10 mouse cellular contexts compared by ENCODE assay signal in the genomic region with DNA sequence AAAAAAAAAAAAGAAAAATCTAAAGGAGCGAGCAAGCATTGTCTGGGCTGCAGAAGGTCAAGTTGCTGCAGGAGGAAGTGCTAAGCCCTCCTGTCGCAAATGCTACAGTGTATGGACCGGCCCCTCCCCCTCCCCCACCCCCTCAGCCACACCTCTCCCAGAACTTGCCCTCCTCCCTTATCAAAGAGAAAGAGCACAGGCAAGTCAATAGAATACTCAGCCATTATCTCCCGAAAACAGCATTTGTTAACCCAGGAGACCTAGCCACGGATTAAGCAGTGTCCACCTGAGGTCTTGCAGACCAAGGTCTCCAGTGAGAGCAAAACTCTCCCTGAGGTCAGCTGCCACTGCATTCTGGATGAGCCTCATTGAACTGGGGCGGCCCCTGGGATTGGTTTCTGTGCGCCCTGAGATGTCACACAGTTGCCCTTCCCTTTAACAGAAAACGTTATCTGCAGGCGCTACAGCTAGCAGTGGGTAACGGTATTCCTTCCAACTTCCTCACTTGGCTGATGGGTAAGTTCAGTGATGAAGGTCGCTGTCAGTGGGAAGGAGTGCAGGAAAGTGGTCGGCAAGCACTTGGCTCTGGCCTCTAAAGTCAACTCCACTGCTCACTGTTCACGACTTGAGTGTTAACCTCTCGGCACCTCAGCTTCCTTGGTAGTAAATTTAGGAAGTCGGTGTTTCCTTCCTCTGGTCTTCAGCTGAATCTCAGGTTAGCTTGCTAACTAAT.
A peak's percentile ranks its signal among the peaks of the same experiment; 100 is the strongest.
DNase-seq lines count a peak whose midpoint lies in the region; ATAC-seq lines count a peak whose summit lies in the region.
"Had no signal": no experiment of that assay in that cellular context is flagged by ENCODE, and none has a peak within 500 bp of the region (broad histone marks: within the 10 kb centered on the region; RNA-seq: fewer than 3 reads in every experiment).

No protein-coding gene starts in this region.

- H3K4me3 ChIP-seq in heart, embryonic 11.5 days (ENCODE audit: low read depth, low read length), result no peak overlapping the region
- H3K4me3 ChIP-seq in intestine, embryonic 15.5 days (replicated peaks), result no peak overlapping the region

- no peaks in the 10 kb centered on the region for H3K27me3 ChIP-seq in heart, embryonic 11.5 days (ENCODE audit: control insufficient read depth, insufficient read depth, low read length)
- no peaks in the 10 kb centered on the region for H3K27me3 ChIP-seq in intestine, embryonic 15.5 days (replicated peaks)

- H3K4me2 ChIP-seq in heart, embryonic 11.5 days, result peak overlapping the region; percentile 46
- peak overlapping the region; percentile 13; the same call in 1 of the 2 replicates for H3K4me2 ChIP-seq in intestine, embryonic 15.5 days (replicated peaks)

- no peaks in the 10 kb centered on the region for H3K36me3 ChIP-seq in heart, embryonic 11.5 days (ENCODE audit: control insufficient read depth, insufficient read depth, low read length)
- no peaks in the 10 kb centered on the region for H3K36me3 ChIP-seq in intestine, embryonic 15.5 days

- 27% methylated on average over 15 of the region's 15 CpGs for WGBS in heart, embryonic 11.5 days (ENCODE audit: insufficient replicate concordance)
- WGBS in intestine, embryonic 15.5 days, result 50% methylated on average over 15 of the region's 15 CpGs

- H3K9me3 ChIP-seq in heart, embryonic 11.5 days (replicated peaks; ENCODE audit: control insufficient read depth, low read length), result no peaks in the 10 kb centered on the region
- H3K9me3 ChIP-seq in intestine, embryonic 15.5 days, result no peaks in the 10 kb centered on the region

- H3K27ac ChIP-seq in heart, embryonic 11.5 days (ENCODE audit: low read depth, low read length), result peak overlapping the region; percentile 81
- no peak overlapping the region for H3K27ac ChIP-seq in intestine, embryonic 15.5 days

- no peak for DNase-seq in heart, adult 18-20 months
- peak; percentile 60 for DNase-seq in A20 (ENCODE audit: low read depth, low spot score)
- no peak for DNase-seq in layer of hippocampus, postnatal 14 days (ENCODE audit: low spot score in 2 of 2)
- no peak for DNase-seq in layer of hippocampus, adult 8-10 months (ENCODE audit: low spot score in 2 of 2)
- no peak for DNase-seq in natural killer cell, adult 2 months (ENCODE audit: low spot score in 2 of 2)
- DNase-seq: cerebellum, postnatal 36 days; kidney, adult 9 months had no signal

- H3K4me1 ChIP-seq in heart, embryonic 11.5 days (ENCODE audit: control insufficient read depth, insufficient read depth, low read length), result peaks cover 16% of the 10 kb centered on the region
- 0 out of 2 replicates have a peak, but pooled peaks cover 4% of the 10 kb centered on the region for H3K4me1 ChIP-seq in intestine, embryonic 15.5 days (replicated peaks)

- ATAC-seq in heart, embryonic 11.5 days (replicated peaks; ENCODE audit: insufficient number of reproducible peaks, low FRiP score, low TSS enrichment), result peak; percentile 83
- peak; percentile 36; the same call in 1 of the 2 replicates for ATAC-seq in intestine, embryonic 15.5 days
- peak; percentile 77 for ATAC-seq in megakaryocyte-erythroid progenitor cell, adult 5-6 weeks (replicated peaks; ENCODE audit: low FRiP score, low TSS enrichment, poor library complexity, severe bottlenecking)

- H3K9ac ChIP-seq in heart, embryonic 11.5 days (ENCODE audit: low read depth, low read length), result peak overlapping the region; percentile 40; the same call in 1 of the 2 replicates
- H3K9ac ChIP-seq in intestine, embryonic 15.5 days, result no peak overlapping the region
